Mouse (Mus musculus) myocyte (in vitro differentiated cells): Measurements from ENCODE around the gene Agmat.

Experiments used
- CEBPB ChIP-seq: IDR thresholded peaks from 2 replicates; pipeline ENCODE4 v1.6.1; 2011; ENCODE audit warnings: mild to moderate bottlenecking, moderate library complexity; ENCODE audit not compliant: poor library complexity, insufficient read depth, severe bottlenecking
- MAX ChIP-seq: IDR thresholded peaks from one replicate; pipeline ENCODE4 v1.6.1; 2011; ENCODE audit warnings: low read depth, mild to moderate bottlenecking, control low read depth
- MYOD1 ChIP-seq, 3 experiments: IDR thresholded peaks; one replicate each; pipeline ENCODE4 v1.6.1; 2011; ENCODE audit warnings: control low read depth in 2 of 3, low read depth in 2 of 3, mild to moderate bottlenecking in 2 of 3, moderate library complexity in 1 of 3; ENCODE audit not compliant: insufficient read length in 2 of 3, control insufficient read depth in 1 of 3
- POLR2A ChIP-seq: IDR thresholded peaks from one replicate; pipeline ENCODE4 v1.6.1; 2011; ENCODE audit warnings: low read depth, mild to moderate bottlenecking, control low read depth, moderate library complexity; ENCODE audit not compliant: insufficient read length
- REST ChIP-seq: IDR thresholded peaks from one replicate; pipeline ENCODE4 v1.6.1; 2011; ENCODE audit warnings: mild to moderate bottlenecking, control low read depth, moderate library complexity; ENCODE audit not compliant: insufficient read depth, insufficient read length
- TCF12 ChIP-seq: IDR thresholded peaks from one replicate; pipeline ENCODE4 v1.6.1; 2011; ENCODE audit warnings: mild to moderate bottlenecking, control low read depth; ENCODE audit not compliant: poor library complexity, insufficient read depth, severe bottlenecking
- TCF3 ChIP-seq: IDR thresholded peaks from one replicate; pipeline ENCODE4 v1.6.1; 2011; ENCODE audit warnings: low read depth, control low read depth; ENCODE audit not compliant: insufficient read length
- USF1 ChIP-seq: IDR thresholded peaks from one replicate; pipeline ENCODE4 v1.6.1; 2011; ENCODE audit warnings: low read depth, mild to moderate bottlenecking, control low read depth, moderate library complexity

GRCm38 (mm10) chr4:141755375-141755930 lies 9.0 kb downstream of the Agmat start:
- TF ChIP-seq TCF3 (no peak), POLR2A (no peak), MYOD1 (IDR thresholded peaks at IDR 0.05; ENCODE audit: control insufficient read depth in 1 of 3, insufficient read length in 2 of 3, low read depth in 2 of 3) (no peak), TCF12 (no peak), REST (no peak), USF1 (no peak), MAX (no peak), CEBPB (no peak)
